Mouse (Mus musculus) heart, postnatal 0 days (tissue): Measurements from ENCODE around the gene Esrrg. TPM values are rescaled to one million over a fixed set of nuclear protein-coding genes. Genes with fewer than 3 reads are reported as not detected.
A peak's percentile ranks its signal among the peaks of the same experiment; 100 is the strongest.

ENCODE experiments used
- ATAC-seq: fragments of 200-750 bp; cut with Nextera tagmentation; 2 replicates; pipeline ENCODE4 v1.8.0; 2017; ENCODE audit warnings: low read depth, moderate number of reproducible peaks, moderate library complexity; ENCODE audit not compliant: insufficient read depth
- DNase-seq: peaks from one replicate; pipeline ENCODE4 v3.0.0-alpha.2; 2016; ENCODE audit warnings: low spot score
- H3K27ac ChIP-seq: fragments of 300-500 bp; sonication (generic); 2 replicates; pipeline ENCODE4 v1.5.1; 2014; ENCODE audit warnings: low read depth, mild to moderate bottlenecking
- H3K27me3 ChIP-seq: fragments of 300-500 bp; sonication (generic); 2 replicates; pipeline ENCODE4 v1.6.1; 2014; ENCODE audit warnings: low read length, mixed read lengths; ENCODE audit not compliant: control insufficient read depth, insufficient read depth
- H3K36me3 ChIP-seq: fragments of 300-500 bp; sonication (generic); replicated peaks from 2 replicates; pipeline ENCODE4 v1.6.1; 2014; ENCODE audit warnings: low read length, mixed read lengths; ENCODE audit not compliant: control insufficient read depth, insufficient read depth
- H3K4me1 ChIP-seq: fragments of 300-500 bp; sonication (generic); 2 replicates; pipeline ENCODE4 v1.6.1; 2014; ENCODE audit warnings: antibody characterized with exemption; ENCODE audit not compliant: control insufficient read depth, insufficient read depth
- H3K4me2 ChIP-seq: fragments of 300-500 bp; sonication (generic); 2 replicates; pipeline ENCODE4 v1.6.1; 2014; ENCODE audit warnings: low read depth, mild to moderate bottlenecking, low read length, moderate library complexity
- H3K4me3 ChIP-seq: fragments of 300-500 bp; sonication (generic); 2 replicates; pipeline ENCODE4 v1.5.1; 2014; ENCODE audit warnings: low read depth, low read length
- H3K9ac ChIP-seq: fragments of 300-500 bp; sonication (generic); replicated peaks from 2 replicates; pipeline ENCODE4 v1.6.1; 2014; ENCODE audit warnings: low read depth, low read length, mixed read lengths
- H3K9me3 ChIP-seq: fragments of 300-500 bp; sonication (generic); replicated peaks from 2 replicates; pipeline ENCODE4 v1.6.1; 2016; ENCODE audit warnings: low read length; ENCODE audit not compliant: control insufficient read depth
- CTCF ChIP-seq: IDR thresholded peaks from 2 replicates; pipeline ENCODE4 v1.5.1; 2016; ENCODE audit warnings: antibody characterized with exemption, control low read depth, low read depth
- EP300 ChIP-seq: IDR thresholded peaks from 2 replicates; pipeline ENCODE4 v1.6.1; 2016; ENCODE audit warnings: antibody characterized with exemption, low read depth
- WGBS: fragments of 180-500 bp; shearing (Covaris S2); extraction: QIAGEN DNeasy Blood & Tissue Kit; methylation state at CpG from one replicate; pipeline ENCODE4 v1.1.7; 2014; 5-methylcytosine and 5-hydroxymethylcytosine counted together
- polyA plus RNA-seq: library from polyadenylated mRNA; unstranded; fragments of >200 nt; fragmentation: Nextera tagmentation; extraction: Ambion mirVana; gene quantifications from 2 replicates; pipeline ENCODE4 v1.2.1, GENCODE M21; 2015
- total RNA-seq: library from RNA; depleted of rRNA; stranded (reverse); fragments of >200 nt; gene quantifications from 2 replicates; pipeline ENCODE4 v1.2.3, GENCODE M21; 2014; ENCODE audit warnings: low replicate concordance

Gene Esrrg
- total and polyA plus RNA-seq, 2 experiments from 2014 or later, result 11.5 to 16.8 TPM

- H3K27ac ChIP-seq, result no peak overlapping the region
- no peak for ATAC-seq
- H3K36me3 ChIP-seq, result no peaks in the 10 kb centered on the region
- 70% methylated on average over 24 of the region's 24 CpGs for WGBS
- H3K4me2 ChIP-seq, result peak overlapping the region; percentile 57
- H3K9ac ChIP-seq, result no peak overlapping the region
- no peak for TF ChIP-seq EP300
- TF ChIP-seq CTCF, result no peak
- H3K27me3 ChIP-seq, result peaks cover 51% of the 10 kb centered on the region
- H3K4me3 ChIP-seq, result peak overlapping the region; percentile 31
- peaks cover 4% of the 10 kb centered on the region; the same call in 1 of the 2 replicates for H3K9me3 ChIP-seq
- H3K4me1 ChIP-seq, result peaks cover 11% of the 10 kb centered on the region; the same call in 1 of the 2 replicates
- no peak for DNase-seq
Measured at GRCm38 (mm10) chr1:187604691-187605310, 3.8 kb upstream of the Esrrg start.

GRCm38 (mm10) chr1:187605391-187606270, 3.0 kb upstream of the Esrrg start:
- no peak for DNase-seq
- Histone ChIP-seq H3K4me1 (peaks cover 15% of the 10 kb centered on the region; the same call in 1 of the 2 replicates), H3K4me3 (peak overlapping the region; percentile 31), H3K4me2 (peak overlapping the region; percentile 57), H3K27ac (no peak overlapping the region), H3K9me3 (peaks cover 4% of the 10 kb centered on the region; the same call in 1 of the 2 replicates), H3K36me3 (no peaks in the 10 kb centered on the region), H3K9ac (no peak overlapping the region), H3K27me3 (peaks cover 58% of the 10 kb centered on the region)
- no peak for ATAC-seq
- TF ChIP-seq EP300 (no peak), CTCF (no peak)
- 14% methylated on average over 32 of the region's 32 CpGs for WGBS

GRCm38 (mm10) chr1:187606271-187607040, 2.1 kb upstream of the Esrrg start:
- peaks cover 60% of the 10 kb centered on the region for H3K27me3 ChIP-seq
- peaks cover 22% of the 10 kb centered on the region; the same call in 1 of the 2 replicates for H3K4me1 ChIP-seq
- DNase-seq (no peak), ATAC-seq (no peak)
- TF ChIP-seq EP300, result no peak
- TF ChIP-seq CTCF, result no peak
- H3K4me2 ChIP-seq, result no peak overlapping the region
- H3K9me3 ChIP-seq, result no peaks in the 10 kb centered on the region
- H3K9ac ChIP-seq, result no peak overlapping the region
- H3K36me3 ChIP-seq, result no peaks in the 10 kb centered on the region
- H3K4me3 ChIP-seq, result no peak overlapping the region
- no peak overlapping the region for H3K27ac ChIP-seq
- 37% methylated on average over 23 of the region's 23 CpGs for WGBS

- DNase-seq, result no peak
- Histone ChIP-seq H3K4me1 (peaks cover 23% of the 10 kb centered on the region; the same call in 1 of the 2 replicates), H3K36me3 (no peaks in the 10 kb centered on the region), H3K9ac (no peak overlapping the region), H3K4me2 (peak overlapping the region; percentile 15), H3K9me3 (no peaks in the 10 kb centered on the region), H3K27ac (no peak overlapping the region), H3K4me3 (no peak overlapping the region), H3K27me3 (peaks cover 60% of the 10 kb centered on the region)
- ATAC-seq, result no peak
- WGBS, result 22% methylated on average over 46 of the region's 47 CpGs
- no peak for TF ChIP-seq EP300
- TF ChIP-seq CTCF, result no peak
Measured at GRCm38 (mm10) chr1:187607065-187608047, 1.2 kb upstream of the Esrrg start.
